Comparison of ENCODE assay signal across 7 mouse cellular contexts in genomic region chr1:60667873-60668616, GRCm38 (mm10). TPM values are rescaled to one million over a fixed set of nuclear protein-coding genes. Genes with fewer than 3 reads are reported as not detected.
DNase-seq lines count a peak whose midpoint lies in the region; TF ChIP-seq lines count a peak whose summit lies in the region.

No protein-coding gene starts in this region.

- H3K4me3 ChIP-seq in lung, adult 2 months (replicated peaks; ENCODE audit: extremely low read depth, low read depth, low read length), result peak overlapping the region; percentile 48

- DNase-seq in Muller cell, postnatal 12 days (ENCODE audit: inconsistent ontology term), result peak; percentile 79
- DNase-seq in brain, embryonic 14.5 days (ENCODE audit: low read depth), result peak; percentile 71
- DNase-seq in heart, adult 9 months (ENCODE audit: low spot score in 2 of 2), result peak; percentile 75 to 77
- DNase-seq in kidney, postnatal 25 days, result peak; percentile 49 to 62
- DNase-seq in lung, adult 2 months, result no peak
- DNase-seq in right cerebral cortex, postnatal 4 days, result peak; percentile 35
- no peak for DNase-seq in thymus, postnatal 10 days (ENCODE audit: low spot score in 2 of 2)

- 31% methylated on average over 17 of the region's 17 CpGs for WGBS in lung, adult 2 months

- peaks cover 12% of the 10 kb centered on the region for H3K4me1 ChIP-seq in lung, adult 2 months (ENCODE audit: control insufficient read depth, insufficient read depth, low read length)

- no peak for TF ChIP-seq POLR2A in brain, embryonic 14.5 days (IDR thresholded peaks at IDR 0.05; ENCODE audit: borderline replicate concordance, extremely low read depth, insufficient read depth, insufficient read length, poor library complexity, severe bottlenecking)
- no peak for TF ChIP-seq POLR2A in lung, adult 2 months (IDR thresholded peaks at IDR 0.05; ENCODE audit: borderline replicate concordance, extremely low read depth, low read depth, low read length)

- TF ChIP-seq CTCF in brain, embryonic 14.5 days (IDR thresholded peaks at IDR 0.05; ENCODE audit: borderline replicate concordance, extremely low read depth, insufficient read depth, insufficient read length), result no peak
- TF ChIP-seq CTCF in lung, adult 2 months (IDR thresholded peaks at IDR 0.05; ENCODE audit: insufficient read depth, low read length), result no peak

RNA-seq across cellular contexts. Expression of gene Cd28, which starts 48.6 kb away (rescaled TPM):
- 0.08 and 0.14 TPM in 2 replicates for polyA plus RNA-seq in brain, embryonic 14.5 days (2012; rRNA removed)
- 0.50 and 0.52 TPM in 2 replicates for polyA plus RNA-seq in lung, adult 2 months (2012; rRNA removed)

Comparison
In these comparisons a context has a peak if more than half of its experiments do, and no peak if none do; other contexts are left out.
1. DNase-seq: peak in Muller cell, postnatal 12 days (single experiment), brain, embryonic 14.5 days (single experiment), heart, adult 9 months (2 of 2), kidney, postnatal 25 days (2 of 2) and right cerebral cortex, postnatal 4 days (single experiment); none in lung, adult 2 months (single experiment) and thymus, postnatal 10 days (0 of 2).